Mouse (Mus musculus): ENCODE data around the gene Ptpn1.

DNA sequence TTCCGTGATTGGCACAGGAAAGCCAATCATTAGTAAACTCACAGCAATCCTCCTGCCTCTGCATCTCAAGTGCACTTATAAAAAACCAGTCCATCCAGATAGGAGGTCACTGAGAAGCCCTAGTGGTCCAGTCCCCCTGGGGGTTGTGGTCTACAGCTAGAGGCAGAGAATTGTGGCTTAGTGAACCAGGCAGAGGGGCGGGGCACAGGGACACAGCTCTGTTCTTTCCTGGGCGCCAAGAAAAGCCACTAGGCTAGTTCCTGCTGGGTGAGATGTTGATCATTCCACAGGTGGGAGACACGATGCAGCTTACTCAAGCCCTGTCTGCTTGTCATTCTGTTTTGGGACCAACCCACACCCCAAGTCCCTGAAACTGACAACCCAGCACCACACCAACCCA is 70.3 kb downstream of the Ptpn1 start:
- TF ChIP-seq POLR2A (IDR thresholded peaks at IDR 0.05; ENCODE audit: extremely low read depth, insufficient read depth, low read length) (no peak), CTCF (IDR thresholded peaks at IDR 0.05; ENCODE audit: low read depth, low read length) (no peak)

Data from liver, adult 2 months (tissue).